Mouse (Mus musculus): ENCODE data around the gene Rfx4. TPM values are rescaled to one million over a fixed set of nuclear protein-coding genes. Genes with fewer than 3 reads are reported as not detected.

The Rfx4 gene
- polyA plus RNA-seq, 1 experiment from 2014 or later: not detected

DNA sequence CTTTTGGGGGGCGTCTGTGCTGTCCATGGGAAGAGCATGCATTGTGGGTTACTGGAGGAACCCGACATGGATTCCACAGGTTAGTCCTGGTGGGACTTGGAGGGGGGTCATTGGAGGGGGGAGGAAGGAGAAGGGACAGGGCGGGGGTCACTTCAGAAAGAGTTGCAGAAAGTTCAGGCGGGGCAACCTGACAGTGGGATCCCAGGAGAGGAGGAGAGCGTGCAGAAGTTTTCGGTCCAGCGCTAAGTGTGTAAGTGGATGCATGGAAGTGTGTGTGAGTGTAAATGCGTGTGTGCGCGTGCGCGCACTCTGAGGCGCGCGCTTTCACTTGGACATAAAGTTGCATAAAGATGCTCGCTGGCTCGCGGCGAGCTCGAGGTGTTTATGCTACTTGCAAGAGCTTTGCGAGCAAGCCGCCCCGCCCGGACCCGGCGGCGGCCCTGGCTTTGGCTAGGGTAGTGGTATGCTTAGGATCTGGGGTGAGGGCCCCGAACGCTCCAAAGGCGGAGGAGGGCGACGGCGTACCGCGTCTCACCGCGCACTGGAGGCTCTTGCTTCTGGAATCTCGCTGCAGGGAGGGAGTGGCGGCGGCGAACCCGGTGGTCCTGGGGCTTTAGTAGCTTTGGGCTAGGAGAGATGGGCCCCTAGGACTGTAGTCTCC, 703 bp downstream of the Rfx4 start:
- TF ChIP-seq EP300 (IDR thresholded peaks at IDR 0.05) (no peak), CTCF (IDR thresholded peaks at IDR 0.05) (no peak)
- DNase-seq (ENCODE audit: low spot score) (no peak), ATAC-seq (peak; percentile 19; the same call in 1 of the 2 replicates)
- peaks cover 7% of the 10 kb centered on the region; the same call in 1 of the 2 replicates for H3K4me1 ChIP-seq (ENCODE audit: insufficient read depth, low read depth, low read length)
- peak overlapping the region; percentile 14 for H3K4me3 ChIP-seq (ENCODE audit: low read depth, low read length)
- WGBS: 1% methylated on average over 42 of the region's 42 CpGs
- H3K27ac ChIP-seq (ENCODE audit: low read length): no peak overlapping the region
- no peaks in the 10 kb centered on the region for H3K36me3 ChIP-seq (ENCODE audit: insufficient read depth, low read length)
- no peak overlapping the region for H3K9ac ChIP-seq (replicated peaks; ENCODE audit: low read depth)
- peaks cover 91% of the 10 kb centered on the region for H3K27me3 ChIP-seq (replicated peaks; ENCODE audit: insufficient read depth, low read length)
- H3K4me2 ChIP-seq (replicated peaks; ENCODE audit: low read depth, low read length): peak overlapping the region; percentile 38
- H3K9me3 ChIP-seq (ENCODE audit: low read length): no peaks in the 10 kb centered on the region

DNA sequence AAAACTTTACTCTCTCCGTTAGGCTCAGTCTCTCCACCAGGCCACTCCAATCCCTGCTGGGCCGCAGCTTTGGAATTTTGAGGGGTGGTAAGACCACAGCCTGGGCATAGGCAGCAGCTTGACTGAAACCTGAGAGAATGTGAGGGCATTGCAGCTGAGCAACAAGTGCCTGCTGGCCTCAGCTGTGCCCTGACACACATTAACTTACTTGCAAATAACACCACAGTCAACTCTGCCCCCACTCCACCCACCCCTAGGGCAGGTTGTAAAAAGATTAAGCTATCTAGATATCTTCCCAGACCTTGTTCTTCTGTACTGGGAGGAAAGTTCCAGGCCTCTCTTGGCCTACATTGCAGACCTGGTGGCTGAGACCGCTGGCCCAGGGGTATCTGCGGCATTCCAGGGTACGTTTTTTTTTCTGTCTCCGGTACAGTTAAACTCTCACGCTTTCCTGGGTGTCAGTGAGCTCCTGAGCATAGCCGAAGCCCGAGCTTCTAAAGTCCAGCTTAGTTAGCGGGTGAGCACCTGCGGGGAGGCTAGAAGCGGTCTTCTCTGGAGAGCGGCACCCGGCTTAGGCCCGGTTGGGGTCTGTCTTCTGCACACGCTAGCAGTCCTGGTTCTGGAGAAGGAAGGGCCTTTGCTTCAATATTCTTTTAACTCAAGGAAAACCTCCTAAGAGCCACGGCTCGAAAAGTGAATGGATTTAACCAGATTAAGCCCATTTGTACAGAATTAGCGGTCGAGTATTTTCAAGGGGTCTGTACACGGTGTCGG, 1.8 kb downstream of the Rfx4 start:
- ATAC-seq (no peak), DNase-seq (ENCODE audit: low spot score) (no peak)
- Histone ChIP-seq H3K27me3 (replicated peaks; ENCODE audit: insufficient read depth, low read length) (peaks cover 91% of the 10 kb centered on the region), H3K4me2 (replicated peaks; ENCODE audit: low read depth, low read length) (no peak overlapping the region), H3K4me3 (ENCODE audit: low read depth, low read length) (no peak overlapping the region), H3K9ac (replicated peaks; ENCODE audit: low read depth) (no peak overlapping the region), H3K9me3 (ENCODE audit: low read length) (no peaks in the 10 kb centered on the region), H3K4me1 (ENCODE audit: insufficient read depth, low read depth, low read length) (peaks cover 7% of the 10 kb centered on the region; the same call in 1 of the 2 replicates), H3K36me3 (ENCODE audit: insufficient read depth, low read length) (no peaks in the 10 kb centered on the region), H3K27ac (ENCODE audit: low read length) (no peak overlapping the region)
- TF ChIP-seq CTCF (IDR thresholded peaks at IDR 0.05) (no peak), EP300 (IDR thresholded peaks at IDR 0.05) (no peak)
- WGBS: 7% methylated on average over 22 of the region's 22 CpGs

DNA sequence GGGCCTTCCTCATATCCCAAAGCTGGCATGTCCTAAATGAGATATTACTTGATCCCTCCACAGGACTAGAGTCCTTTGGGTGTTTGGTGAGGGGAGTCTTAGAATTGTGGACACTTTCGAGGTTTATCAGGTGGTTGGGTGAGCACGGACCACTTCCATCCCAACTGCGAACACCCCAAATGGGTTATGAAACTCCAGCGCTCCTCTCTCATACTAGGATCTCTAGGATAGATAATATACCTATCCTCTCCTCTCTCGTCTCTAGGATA, 2.3 kb downstream of the Rfx4 start:
- Histone ChIP-seq H3K9ac (replicated peaks; ENCODE audit: low read depth) (no peak overlapping the region), H3K4me1 (ENCODE audit: insufficient read depth, low read depth, low read length) (peaks cover 7% of the 10 kb centered on the region; the same call in 1 of the 2 replicates), H3K4me2 (replicated peaks; ENCODE audit: low read depth, low read length) (no peak overlapping the region), H3K4me3 (ENCODE audit: low read depth, low read length) (no peak overlapping the region), H3K27me3 (replicated peaks; ENCODE audit: insufficient read depth, low read length) (peaks cover 89% of the 10 kb centered on the region), H3K27ac (ENCODE audit: low read length) (no peak overlapping the region), H3K9me3 (ENCODE audit: low read length) (no peaks in the 10 kb centered on the region), H3K36me3 (ENCODE audit: insufficient read depth, low read length) (no peaks in the 10 kb centered on the region)
- TF ChIP-seq CTCF (IDR thresholded peaks at IDR 0.05) (no peak), EP300 (IDR thresholded peaks at IDR 0.05) (no peak)
- 8% methylated on average over 5 of the region's 5 CpGs for WGBS
- ATAC-seq (no peak), DNase-seq (ENCODE audit: low spot score) (no peak)

DNA sequence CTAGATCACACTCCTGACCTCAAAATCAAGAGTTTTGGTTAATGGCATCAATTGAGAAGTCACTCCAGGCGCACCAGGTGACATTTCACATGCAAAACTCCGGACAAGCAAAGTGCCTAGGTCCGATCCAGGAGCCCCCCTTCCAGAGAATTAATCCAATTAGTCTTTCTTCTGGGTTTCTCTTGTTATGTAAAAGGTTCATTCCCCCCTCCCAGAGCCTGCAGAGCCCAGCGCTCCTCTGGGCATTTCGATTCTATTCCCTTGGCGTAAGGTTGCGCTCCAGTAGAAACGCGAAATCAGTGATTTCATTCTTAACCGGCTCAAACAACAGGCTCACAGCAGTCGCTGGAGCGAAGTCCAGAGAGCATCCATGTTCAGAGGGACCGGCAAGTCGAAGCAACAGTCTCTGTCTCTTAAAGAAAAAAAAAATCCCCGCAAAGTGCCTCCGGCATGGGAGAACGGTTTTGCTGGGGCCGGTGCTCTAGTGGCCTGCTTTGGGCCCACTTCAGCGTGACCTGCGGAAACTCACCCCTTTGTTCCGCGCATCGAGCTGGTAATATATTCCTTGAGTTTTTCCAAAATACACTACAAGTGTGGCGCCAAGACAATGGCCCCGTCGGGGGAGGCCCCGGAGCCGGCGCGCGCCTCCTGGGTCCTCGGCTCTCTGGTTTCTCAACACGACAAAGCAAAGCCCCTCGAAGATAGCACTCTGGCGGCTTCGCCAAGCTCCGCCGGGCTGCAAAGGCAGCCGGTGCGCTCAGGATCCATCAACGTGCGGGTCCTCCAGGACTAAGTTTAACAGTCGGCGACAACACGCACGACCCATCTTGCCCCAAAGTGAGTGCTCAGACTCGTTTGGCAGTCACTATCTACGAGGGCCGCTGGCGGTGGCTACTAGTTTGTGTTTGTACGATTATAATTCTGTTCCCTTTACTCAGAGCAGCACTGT, 2.9 kb downstream of the Rfx4 start:
- WGBS: 3% methylated on average over 51 of the region's 51 CpGs
- DNase-seq (ENCODE audit: low spot score) (no peak), ATAC-seq (no peak)
- Histone ChIP-seq H3K9ac (replicated peaks; ENCODE audit: low read depth) (no peak overlapping the region), H3K9me3 (ENCODE audit: low read length) (no peaks in the 10 kb centered on the region), H3K36me3 (ENCODE audit: insufficient read depth, low read length) (no peaks in the 10 kb centered on the region), H3K4me2 (replicated peaks; ENCODE audit: low read depth, low read length) (peak overlapping the region; percentile 17; the same call in 1 of the 2 replicates), H3K27me3 (replicated peaks; ENCODE audit: insufficient read depth, low read length) (peaks cover 87% of the 10 kb centered on the region), H3K4me1 (ENCODE audit: insufficient read depth, low read depth, low read length) (peaks cover 7% of the 10 kb centered on the region; the same call in 1 of the 2 replicates), H3K27ac (ENCODE audit: low read length) (no peak overlapping the region), H3K4me3 (ENCODE audit: low read depth, low read length) (no peak overlapping the region)
- no peak for TF ChIP-seq CTCF (IDR thresholded peaks at IDR 0.05)
- TF ChIP-seq EP300 (IDR thresholded peaks at IDR 0.05): no peak

DNA sequence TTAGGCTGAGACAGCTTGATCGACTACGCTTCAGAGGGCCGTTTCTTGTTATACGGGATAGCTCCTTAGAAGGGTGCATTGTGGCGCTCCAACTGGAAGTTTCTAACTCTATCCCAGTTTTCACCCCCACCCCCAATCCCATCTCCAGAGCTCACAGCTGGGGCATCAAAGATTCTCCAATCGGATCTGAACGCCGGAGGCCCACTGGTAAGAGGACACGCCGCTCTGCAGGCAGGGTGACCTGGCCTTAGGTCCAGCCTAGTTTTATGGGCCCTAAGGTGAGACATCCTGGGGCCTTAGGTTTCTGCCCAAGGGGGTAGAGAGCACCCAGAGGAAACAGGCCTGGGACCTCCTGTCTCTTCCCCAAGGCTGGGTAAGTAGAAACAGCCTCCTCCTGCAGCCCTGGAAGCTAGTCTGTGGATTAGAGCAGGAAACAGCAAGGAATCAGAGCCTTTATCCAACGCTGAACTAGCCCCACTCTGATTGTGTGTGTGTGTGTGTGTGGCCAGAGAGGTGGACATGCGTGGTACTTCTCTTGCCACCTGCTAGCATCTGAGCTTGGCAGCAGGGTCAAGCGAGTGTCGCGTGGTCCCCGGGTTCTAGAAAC, 3.8 kb downstream of the Rfx4 start:
- WGBS: 9% methylated on average over 16 of the region's 16 CpGs
- Histone ChIP-seq H3K4me1 (ENCODE audit: insufficient read depth, low read depth, low read length) (peaks cover 7% of the 10 kb centered on the region; the same call in 1 of the 2 replicates), H3K4me3 (ENCODE audit: low read depth, low read length) (peak overlapping the region; percentile 26; the same call in 1 of the 2 replicates), H3K9me3 (ENCODE audit: low read length) (no peaks in the 10 kb centered on the region), H3K27me3 (replicated peaks; ENCODE audit: insufficient read depth, low read length) (peaks cover 79% of the 10 kb centered on the region), H3K36me3 (ENCODE audit: insufficient read depth, low read length) (no peaks in the 10 kb centered on the region), H3K27ac (ENCODE audit: low read length) (no peak overlapping the region), H3K9ac (replicated peaks; ENCODE audit: low read depth) (no peak overlapping the region), H3K4me2 (replicated peaks; ENCODE audit: low read depth, low read length) (no peak overlapping the region)
- DNase-seq (ENCODE audit: low spot score) (no peak), ATAC-seq (no peak)
- no peak for TF ChIP-seq CTCF (IDR thresholded peaks at IDR 0.05)
- TF ChIP-seq EP300 (IDR thresholded peaks at IDR 0.05): no peak
